Mouse (Mus musculus) heart, postnatal 36 days (tissue): ENCODE results near the gene Dmkn. TPM values are rescaled to one million over a fixed set of nuclear protein-coding genes. Genes with fewer than 3 reads are reported as not detected.

Experiments used
- DNase-seq, 2 experiments: peaks; one replicate each; pipeline ENCODE4 v3.0.0; 2021 to 2022
- intact Hi-C: fragments of 180-260 bp; cut with DNase I; formaldehyde crosslinking; loops from one replicate; pipeline ENCODE4 v1.15.1; 2025
- total RNA-seq, 2 experiments: library from RNA; stranded (reverse); gene quantifications; 2 replicates each; pipeline ENCODE4 v1.2.3; 2021

Gene Dmkn
- total RNA-seq, 2 experiments from 2014 or later = 0.73 to 3.4 TPM

GRCm38 (mm10) chr7:30758853-30759252 lies 4.7 kb upstream of the Dmkn start:
- intact Hi-C loops = no loop called here
- peak in 1 of 2 experiments; percentile 18 for DNase-seq

- intact Hi-C loops = no loop called here
- no peak for DNase-seq
These were observed 1.7 kb upstream of the Dmkn start for GRCm38 (mm10) chr7:30761769-30762352.

GRCm38 (mm10) chr7:30765173-30765572 lies 1.6 kb downstream of the Dmkn start:
- no peak for DNase-seq
- intact Hi-C loops = no loop called here

GRCm38 (mm10) chr7:30766408-30766807 lies 2.9 kb downstream of the Dmkn start:
- DNase-seq = no peak
- intact Hi-C loops = no loop called here

GRCm38 (mm10) chr7:30769236-30769635 lies 5.7 kb downstream of the Dmkn start:
- intact Hi-C loops = no loop called here
- DNase-seq = no peak

GRCm38 (mm10) chr7:30776104-30776503 lies 12.5 kb downstream of the Dmkn start:
- DNase-seq = no peak
- intact Hi-C loops = no loop called here

GRCm38 (mm10) chr7:30777081-30777579 lies 13.6 kb downstream of the Dmkn start:
- intact Hi-C loops = no loop called here
- no peak for DNase-seq

- no peak for DNase-seq
- intact Hi-C loops = no loop called here
These were observed 14.4 kb downstream of the Dmkn start for GRCm38 (mm10) chr7:30777911-30778310.

- intact Hi-C loops = no loop called here
- DNase-seq = no peak
These were observed 18.2 kb downstream of the Dmkn start for GRCm38 (mm10) chr7:30781792-30782191.

GRCm38 (mm10) chr7:30782658-30783057 lies 19.1 kb downstream of the Dmkn start:
- intact Hi-C loops = no loop called here
- DNase-seq = no peak

GRCm38 (mm10) chr7:30785154-30785553 lies 21.6 kb downstream of the Dmkn start:
- DNase-seq = no peak
- intact Hi-C loops = no loop called here

- intact Hi-C loops = no loop called here
- DNase-seq = no peak
These were observed 22.4 kb downstream of the Dmkn start for GRCm38 (mm10) chr7:30785721-30786546.

GRCm38 (mm10) chr7:30787377-30788022 lies 23.9 kb downstream of the Dmkn start, which contains the start of gene Krtdap:
Gene Krtdap (plus strand): TSS chr7:30787896.
- no peak for DNase-seq
- intact Hi-C loops = no loop called here

GRCm38 (mm10) chr7:30790141-30790540 lies 26.6 kb downstream of the Dmkn start:
- intact Hi-C loops = no loop called here
- no peak for DNase-seq

GRCm38 (mm10) chr7:30791921-30792320 lies 28.4 kb downstream of the Dmkn start:
- intact Hi-C loops = no loop called here
- no peak for DNase-seq

- no peak for DNase-seq
- intact Hi-C loops = no loop called here
These were observed 31.4 kb downstream of the Dmkn start for GRCm38 (mm10) chr7:30794921-30795320.

GRCm38 (mm10) chr7:30796790-30797189 lies 33.2 kb downstream of the Dmkn start:
- intact Hi-C loops = no loop called here
- DNase-seq = no peak

- intact Hi-C loops = no loop called here
These were observed 37.1 kb downstream of the Dmkn start for GRCm38 (mm10) chr7:30800653-30801052.

GRCm38 (mm10) chr7:30803256-30803655 lies 39.7 kb downstream of the Dmkn start:
- intact Hi-C loops = no loop called here
- no peak for DNase-seq

More at GRCm38 (mm10) chr7:30800653-30801052, 37.1 kb downstream of the Dmkn start:
- DNase-seq = no peak

GRCm38 (mm10) chr7:30804026-30804715 lies 40.6 kb downstream of the Dmkn start:
- no peak for DNase-seq
- intact Hi-C loops = no loop called here

GRCm38 (mm10) chr7:30805924-30806323 lies 42.4 kb downstream of the Dmkn start:
- intact Hi-C loops = no loop called here
- DNase-seq = peak in 1 of 2 experiments; percentile 29
